Mouse (Mus musculus) brain, embryonic 14.5 days (tissue): ENCODE measurements at regions not wholly inside any gene's neighbourhood (a gene's known extent, or its start where the extent isn't known, plus 50 kb on each side); places are given as distances from the start of the nearest gene placed in this dataset.

Source experiments
- CTCF ChIP-seq: fragments of 200-500 bp; IDR thresholded peaks from 2 replicates; pipeline ENCODE4 v1.5.1; 2012; ENCODE audit warnings: inconsistent platforms, mild to moderate bottlenecking, moderate library complexity, borderline replicate concordance; ENCODE audit not compliant: insufficient read depth, insufficient read length; ENCODE audit errors: extremely low read depth
- POLR2A ChIP-seq: fragments of 200-500 bp; IDR thresholded peaks from 2 replicates; pipeline ENCODE4 v1.6.1; 2012; ENCODE audit warnings: mild to moderate bottlenecking, inconsistent platforms, borderline replicate concordance; ENCODE audit not compliant: poor library complexity, insufficient read depth, insufficient read length, severe bottlenecking; ENCODE audit errors: extremely low read depth

- TF ChIP-seq CTCF, result no peak
- no peak for TF ChIP-seq POLR2A
These were observed 263.1 kb upstream of the Megf9 start for GRCm38 (mm10) chr4:70797935-70798334.
